Mouse (Mus musculus): ENCODE data around the gene Pappa. TPM values are rescaled to one million over a fixed set of nuclear protein-coding genes. Genes with fewer than 3 reads are reported as not detected.

Gene Pappa
- polyA plus RNA-seq, 1 experiment from 2014 or later: 0.80 TPM

- no peak overlapping the region for H3K4me3 ChIP-seq (replicated peaks; ENCODE audit: low read length)
- no peak overlapping the region for H3K4me2 ChIP-seq (replicated peaks)
- H3K36me3 ChIP-seq (replicated peaks; ENCODE audit: control insufficient read depth, insufficient read depth): no peaks in the 10 kb centered on the region
- no peak overlapping the region for H3K9ac ChIP-seq
- H3K27ac ChIP-seq: no peak overlapping the region
- H3K27me3 ChIP-seq (ENCODE audit: control insufficient read depth, insufficient read depth, low read length): no peaks in the 10 kb centered on the region
- no peaks in the 10 kb centered on the region for H3K9me3 ChIP-seq (ENCODE audit: control insufficient read depth, low read length)
- no peaks in the 10 kb centered on the region for H3K4me1 ChIP-seq (replicated peaks; ENCODE audit: control insufficient read depth, insufficient read depth, low read length)
- no peak for ATAC-seq (ENCODE audit: low FRiP score)
- DNase-seq (ENCODE audit: low spot score): no peak
- 91% methylated on average over 4 of the region's 4 CpGs for WGBS
Observed at GRCm38 (mm10) chr4:65383070-65383469, 259.1 kb downstream of the Pappa start.

- Histone ChIP-seq H3K4me3 (replicated peaks; ENCODE audit: low read length) (no peak overlapping the region), H3K9ac (no peak overlapping the region), H3K4me2 (replicated peaks) (no peak overlapping the region), H3K27me3 (ENCODE audit: control insufficient read depth, insufficient read depth, low read length) (no peaks in the 10 kb centered on the region), H3K4me1 (replicated peaks; ENCODE audit: control insufficient read depth, insufficient read depth, low read length) (no peaks in the 10 kb centered on the region), H3K9me3 (ENCODE audit: control insufficient read depth, low read length) (no peaks in the 10 kb centered on the region), H3K36me3 (replicated peaks; ENCODE audit: control insufficient read depth, insufficient read depth) (no peaks in the 10 kb centered on the region; the same call in 1 of the 2 replicates), H3K27ac (no peak overlapping the region)
- ATAC-seq (ENCODE audit: low FRiP score) (no peak), DNase-seq (ENCODE audit: low spot score) (no peak)
- 76% methylated on average over 4 of the region's 4 CpGs for WGBS
Observed at GRCm38 (mm10) chr4:65391001-65391400, 267.0 kb downstream of the Pappa start.

DNA sequence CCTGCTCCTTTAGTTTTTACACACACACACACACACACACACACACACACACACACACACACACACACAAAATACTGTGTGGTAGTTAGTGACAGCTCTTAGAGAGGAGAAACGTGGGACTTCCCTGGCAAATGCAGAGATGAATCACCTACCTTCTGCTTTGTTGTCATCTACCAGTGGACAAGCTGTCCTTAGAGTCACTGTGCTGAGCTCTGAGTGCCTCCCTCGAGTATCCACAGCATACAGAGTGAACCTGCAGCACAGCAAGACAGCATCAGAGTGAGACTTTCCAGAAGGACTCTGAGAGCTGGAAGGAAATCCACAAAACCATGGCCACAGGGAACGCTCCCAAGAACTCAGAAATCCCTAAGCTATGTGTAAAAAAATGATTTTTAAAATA is 272.8 kb downstream of the Pappa start:
- WGBS: 73% methylated on average over 3 of the region's 3 CpGs
- H3K27me3 ChIP-seq (ENCODE audit: control insufficient read depth, insufficient read depth, low read length): no peaks in the 10 kb centered on the region

GRCm38 (mm10) chr4:65399457-65399856 is 275.5 kb downstream of the Pappa start:
- no peak overlapping the region for H3K9ac ChIP-seq
- no peaks in the 10 kb centered on the region for H3K4me1 ChIP-seq (replicated peaks; ENCODE audit: control insufficient read depth, insufficient read depth, low read length)
- 96% methylated on average over 4 of the region's 4 CpGs for WGBS
- no peaks in the 10 kb centered on the region for H3K36me3 ChIP-seq (replicated peaks; ENCODE audit: control insufficient read depth, insufficient read depth)
- DNase-seq (ENCODE audit: low spot score): no peak
- H3K27ac ChIP-seq: no peak overlapping the region
- ATAC-seq (ENCODE audit: low FRiP score): no peak
- H3K4me2 ChIP-seq (replicated peaks): no peak overlapping the region
- H3K9me3 ChIP-seq (ENCODE audit: control insufficient read depth, low read length): no peaks in the 10 kb centered on the region
- H3K4me3 ChIP-seq (replicated peaks; ENCODE audit: low read length): no peak overlapping the region
- no peaks in the 10 kb centered on the region for H3K27me3 ChIP-seq (ENCODE audit: control insufficient read depth, insufficient read depth, low read length)

More for the DNA sequence above, 272.8 kb downstream of the Pappa start:
- no peak overlapping the region for H3K27ac ChIP-seq
- ATAC-seq (ENCODE audit: low FRiP score) (no peak), DNase-seq (ENCODE audit: low spot score) (no peak)
- H3K4me2 ChIP-seq (replicated peaks): no peak overlapping the region
- no peak overlapping the region for H3K4me3 ChIP-seq (replicated peaks; ENCODE audit: low read length)
- no peaks in the 10 kb centered on the region for H3K9me3 ChIP-seq (ENCODE audit: control insufficient read depth, low read length)
- no peaks in the 10 kb centered on the region; the same call in 1 of the 2 replicates for H3K36me3 ChIP-seq (replicated peaks; ENCODE audit: control insufficient read depth, insufficient read depth)
- H3K9ac ChIP-seq: no peak overlapping the region
- H3K4me1 ChIP-seq (replicated peaks; ENCODE audit: control insufficient read depth, insufficient read depth, low read length): no peaks in the 10 kb centered on the region

- ATAC-seq (ENCODE audit: low FRiP score) (no peak), DNase-seq (ENCODE audit: low spot score) (no peak)
- WGBS: 91% methylated on average over 5 of the region's 5 CpGs
- no peaks in the 10 kb centered on the region for H3K4me1 ChIP-seq (replicated peaks; ENCODE audit: control insufficient read depth, insufficient read depth, low read length)
- no peaks in the 10 kb centered on the region for H3K9me3 ChIP-seq (ENCODE audit: control insufficient read depth, low read length)
- H3K9ac ChIP-seq: no peak overlapping the region
- H3K4me3 ChIP-seq (replicated peaks; ENCODE audit: low read length): no peak overlapping the region
- H3K27me3 ChIP-seq (ENCODE audit: control insufficient read depth, insufficient read depth, low read length): no peaks in the 10 kb centered on the region
- H3K27ac ChIP-seq: no peak overlapping the region
- no peak overlapping the region for H3K4me2 ChIP-seq (replicated peaks)
- no peaks in the 10 kb centered on the region for H3K36me3 ChIP-seq (replicated peaks; ENCODE audit: control insufficient read depth, insufficient read depth)
Observed at GRCm38 (mm10) chr4:65402286-65402685, 278.3 kb downstream of the Pappa start.

DNA sequence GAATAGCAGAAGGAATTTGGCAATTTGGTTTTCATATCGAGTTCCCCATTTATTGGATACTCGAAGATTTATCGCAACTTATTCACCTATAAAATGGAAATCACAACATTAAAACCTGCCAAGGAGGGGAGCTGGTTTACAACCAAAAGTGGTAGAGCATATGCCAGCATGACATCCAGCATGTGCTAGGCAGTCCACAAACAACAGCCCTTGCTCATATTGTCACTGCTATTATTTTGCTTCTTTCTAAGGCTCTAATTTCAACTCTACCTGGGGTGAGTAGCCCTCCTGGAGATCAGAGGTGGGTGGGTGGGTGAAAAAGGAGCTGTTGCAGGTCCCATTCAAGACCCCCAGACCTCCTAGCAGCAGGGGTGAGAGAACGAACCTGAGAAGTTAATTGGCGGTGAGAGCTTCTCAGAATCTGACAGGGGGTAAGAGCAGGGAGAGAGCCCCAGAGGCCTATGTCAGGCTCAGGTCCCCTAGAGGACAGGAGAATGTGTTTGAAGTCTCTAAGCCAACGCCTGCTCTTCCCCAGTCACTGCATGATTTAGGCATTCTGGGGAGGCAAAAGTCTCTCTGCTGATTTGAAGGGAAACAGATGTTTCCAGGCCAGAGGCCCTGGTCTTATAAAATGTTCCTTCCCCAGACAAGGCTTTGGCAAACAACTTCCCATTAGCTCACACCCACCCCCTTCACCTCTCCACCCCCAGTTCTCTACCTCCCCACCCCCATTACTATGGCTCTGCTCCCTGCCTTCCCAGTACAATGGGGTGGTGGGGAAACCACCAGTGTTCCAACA is 279.1 kb downstream of the Pappa start:
- no peaks in the 10 kb centered on the region for H3K9me3 ChIP-seq (ENCODE audit: control insufficient read depth, low read length)
- H3K27ac ChIP-seq: no peak overlapping the region
- no peak for ATAC-seq (ENCODE audit: low FRiP score)
- H3K9ac ChIP-seq: no peak overlapping the region
- H3K4me2 ChIP-seq (replicated peaks): no peak overlapping the region
- H3K4me3 ChIP-seq (replicated peaks; ENCODE audit: low read length): no peak overlapping the region
- H3K4me1 ChIP-seq (replicated peaks; ENCODE audit: control insufficient read depth, insufficient read depth, low read length): no peaks in the 10 kb centered on the region
- H3K36me3 ChIP-seq (replicated peaks; ENCODE audit: control insufficient read depth, insufficient read depth): no peaks in the 10 kb centered on the region
- 76% methylated on average over 6 of the region's 6 CpGs for WGBS
- no peaks in the 10 kb centered on the region for H3K27me3 ChIP-seq (ENCODE audit: control insufficient read depth, insufficient read depth, low read length)
- DNase-seq (ENCODE audit: low spot score): no peak

All from hindbrain, embryonic 14.5 days (tissue).